Mouse (Mus musculus) midbrain, embryonic 14.5 days (tissue): ENCODE measurements around the gene Grasp. TPM values are rescaled to one million over a fixed set of nuclear protein-coding genes. Genes with fewer than 3 reads are reported as not detected.

Experiments
- ATAC-seq: fragments of 200-750 bp; cut with Nextera tagmentation; 2 replicates; pipeline ENCODE4 v1.8.0; 2017; ENCODE audit warnings: moderate number of reproducible peaks, moderate library complexity; ENCODE audit not compliant: low FRiP score, low TSS enrichment
- DNase-seq: peaks from one replicate; pipeline ENCODE4 v3.0.0-alpha.2; 2015
- H3K27ac ChIP-seq: fragments of 300-500 bp; sonication (generic); replicated peaks from 2 replicates; pipeline ENCODE4 v1.5.1; 2014; ENCODE audit warnings: mild to moderate bottlenecking, low read depth, low read length, moderate library complexity
- H3K27me3 ChIP-seq: fragments of 300-500 bp; sonication (generic); 2 replicates; pipeline ENCODE4 v1.6.1; 2014; ENCODE audit warnings: low read length, control low read depth, mixed read lengths; ENCODE audit not compliant: control insufficient read depth, insufficient read depth
- H3K36me3 ChIP-seq: fragments of 300-500 bp; sonication (generic); 2 replicates; pipeline ENCODE4 v1.6.1; 2014; ENCODE audit warnings: low read length, control low read depth; ENCODE audit not compliant: control insufficient read depth, insufficient read depth
- H3K4me1 ChIP-seq: fragments of 300-500 bp; sonication (generic); 2 replicates; pipeline ENCODE4 v1.6.1; 2014; ENCODE audit warnings: mild to moderate bottlenecking, antibody characterized with exemption, low read length, control low read depth; ENCODE audit not compliant: control insufficient read depth, insufficient read depth
- H3K4me2 ChIP-seq: fragments of 300-500 bp; sonication (generic); 2 replicates; pipeline ENCODE4 v1.6.1; 2014; ENCODE audit warnings: mild to moderate bottlenecking, low read length, moderate library complexity
- H3K4me3 ChIP-seq: fragments of 300-500 bp; sonication (generic); replicated peaks from 2 replicates; pipeline ENCODE4 v1.5.1; 2014; ENCODE audit warnings: low read depth, low read length
- H3K9ac ChIP-seq: fragments of 300-500 bp; sonication (generic); replicated peaks from 2 replicates; pipeline ENCODE4 v1.6.1; 2014; ENCODE audit warnings: mild to moderate bottlenecking, low read length, moderate library complexity
- H3K9me3 ChIP-seq: fragments of 300-500 bp; sonication (generic); 2 replicates; pipeline ENCODE4 v1.6.1; 2016; ENCODE audit warnings: low read length, control low read depth, mixed read lengths; ENCODE audit not compliant: control insufficient read depth
- WGBS: fragments of 180-500 bp; shearing (Covaris S2); extraction: QIAGEN DNeasy Blood & Tissue Kit; methylation state at CpG from one replicate; pipeline ENCODE4 v1.1.7; 2014; 5-methylcytosine and 5-hydroxymethylcytosine counted together
- polyA plus RNA-seq: library from polyadenylated mRNA; unstranded; fragments of >200 nt; fragmentation: Nextera tagmentation; extraction: Ambion mirVana; gene quantifications from 2 replicates; pipeline ENCODE4 v1.2.1, GENCODE M21; 2014

The Grasp gene
- polyA plus RNA-seq, 1 experiment from 2014 or later, result 0.97 TPM

- Histone ChIP-seq H3K9ac (no peak overlapping the region), H3K27ac (no peak overlapping the region), H3K4me1 (peaks cover 43% of the 10 kb centered on the region), H3K27me3 (no peaks in the 10 kb centered on the region), H3K9me3 (no peaks in the 10 kb centered on the region), H3K36me3 (peaks cover 8% of the 10 kb centered on the region; the same call in 1 of the 2 replicates), H3K4me3 (no peak overlapping the region), H3K4me2 (no peak overlapping the region)
- WGBS, result 16% methylated on average over 5 of the region's 5 CpGs
- DNase-seq (no peak), ATAC-seq (no peak)
Measured at GRCm38 (mm10) chr15:101181106-101181466, 42.9 kb upstream of the Grasp start.

- no peak overlapping the region for H3K4me3 ChIP-seq
- ATAC-seq (no peak), DNase-seq (no peak)
- no peak overlapping the region for H3K27ac ChIP-seq
- peaks cover 10% of the 10 kb centered on the region; the same call in 1 of the 2 replicates for H3K36me3 ChIP-seq
- no peaks in the 10 kb centered on the region for H3K9me3 ChIP-seq
- 19% methylated on average over 4 of the region's 4 CpGs for WGBS
- no peak overlapping the region for H3K4me2 ChIP-seq
- no peak overlapping the region for H3K9ac ChIP-seq
- peaks cover 39% of the 10 kb centered on the region for H3K4me1 ChIP-seq
- no peaks in the 10 kb centered on the region for H3K27me3 ChIP-seq
Measured at GRCm38 (mm10) chr15:101181500-101181899, 42.5 kb upstream of the Grasp start.

- Histone ChIP-seq H3K9ac (no peak overlapping the region), H3K4me1 (peaks cover 28% of the 10 kb centered on the region; the same call in 1 of the 2 replicates), H3K9me3 (no peaks in the 10 kb centered on the region), H3K4me2 (no peak overlapping the region), H3K36me3 (peaks cover 10% of the 10 kb centered on the region; the same call in 1 of the 2 replicates), H3K27me3 (no peaks in the 10 kb centered on the region), H3K4me3 (no peak overlapping the region), H3K27ac (no peak overlapping the region)
- 69% methylated on average over 5 of the region's 5 CpGs for WGBS
- ATAC-seq (no peak), DNase-seq (no peak)
Measured at GRCm38 (mm10) chr15:101182676-101183075, 41.3 kb upstream of the Grasp start.

- DNase-seq (no peak), ATAC-seq (no peak)
- Histone ChIP-seq H3K4me3 (no peak overlapping the region), H3K27me3 (no peaks in the 10 kb centered on the region), H3K36me3 (peaks cover 10% of the 10 kb centered on the region; the same call in 1 of the 2 replicates), H3K4me2 (no peak overlapping the region), H3K9me3 (no peaks in the 10 kb centered on the region), H3K27ac (no peak overlapping the region), H3K4me1 (peaks cover 16% of the 10 kb centered on the region; the same call in 1 of the 2 replicates), H3K9ac (no peak overlapping the region)
- WGBS, result 98% methylated on average over 8 of the region's 8 CpGs
Measured at GRCm38 (mm10) chr15:101184300-101184699, 39.7 kb upstream of the Grasp start.

- Histone ChIP-seq H3K9me3 (no peaks in the 10 kb centered on the region), H3K27ac (no peak overlapping the region), H3K9ac (no peak overlapping the region), H3K4me1 (peaks cover 16% of the 10 kb centered on the region; the same call in 1 of the 2 replicates), H3K4me2 (no peak overlapping the region), H3K27me3 (no peaks in the 10 kb centered on the region), H3K36me3 (peaks cover 10% of the 10 kb centered on the region; the same call in 1 of the 2 replicates), H3K4me3 (no peak overlapping the region)
- ATAC-seq, result no peak
- DNase-seq, result no peak
- 94% methylated on average over 3 of the region's 3 CpGs for WGBS
Measured at GRCm38 (mm10) chr15:101185549-101185948, 38.4 kb upstream of the Grasp start.

GRCm38 (mm10) chr15:101187907-101188306 lies 36.1 kb upstream of the Grasp start:
- 87% methylated on average over 5 of the region's 5 CpGs for WGBS
- no peak for ATAC-seq

GRCm38 (mm10) chr15:101189981-101190761 lies 33.8 kb upstream of the Grasp start:
- Histone ChIP-seq H3K9me3 (no peaks in the 10 kb centered on the region), H3K4me3 (no peak overlapping the region), H3K9ac (no peak overlapping the region), H3K27me3 (no peaks in the 10 kb centered on the region), H3K4me2 (no peak overlapping the region), H3K4me1 (peaks cover 15% of the 10 kb centered on the region; the same call in 1 of the 2 replicates), H3K36me3 (peaks cover 22% of the 10 kb centered on the region), H3K27ac (no peak overlapping the region)
- WGBS, result 85% methylated on average over 10 of the region's 10 CpGs
- no peak for ATAC-seq
- DNase-seq, result no peak

More at GRCm38 (mm10) chr15:101187907-101188306, 36.1 kb upstream of the Grasp start:
- H3K9me3 ChIP-seq, result no peaks in the 10 kb centered on the region
- no peak overlapping the region for H3K4me3 ChIP-seq
- H3K27me3 ChIP-seq, result no peaks in the 10 kb centered on the region
- no peak overlapping the region for H3K9ac ChIP-seq
- peaks cover 10% of the 10 kb centered on the region; the same call in 1 of the 2 replicates for H3K36me3 ChIP-seq
- H3K4me1 ChIP-seq, result peaks cover 15% of the 10 kb centered on the region; the same call in 1 of the 2 replicates
- no peak for DNase-seq
- no peak overlapping the region for H3K27ac ChIP-seq
- no peak overlapping the region for H3K4me2 ChIP-seq

- H3K27me3 ChIP-seq, result no peaks in the 10 kb centered on the region
- peaks cover 15% of the 10 kb centered on the region; the same call in 1 of the 2 replicates for H3K4me1 ChIP-seq
- no peak overlapping the region for H3K9ac ChIP-seq
- H3K27ac ChIP-seq, result no peak overlapping the region
- no peak for DNase-seq
- H3K9me3 ChIP-seq, result no peaks in the 10 kb centered on the region
- no peak for ATAC-seq
- 81% methylated on average over 5 of the region's 5 CpGs for WGBS
- H3K4me3 ChIP-seq, result no peak overlapping the region
- H3K36me3 ChIP-seq, result peaks cover 22% of the 10 kb centered on the region
- no peak overlapping the region for H3K4me2 ChIP-seq
Measured at GRCm38 (mm10) chr15:101190762-101191150, 33.2 kb upstream of the Grasp start.
